In genomic region chr11:96775063-96775462, GRCm38 (mm10) we compare ENCODE assay signal across 1 mouse cellular context.
TF ChIP-seq lines count a peak whose summit lies in the region.

No protein-coding gene starts in this region.

TF ChIP-seq in ES-E14, 5 proteins besides CTCF, POLR2A, EP300 and RAD21 (continued from another document):
- TF ChIP-seq ZC3H11A (IDR thresholded peaks at IDR 0.05; ENCODE audit: borderline replicate concordance, low read depth, low read length) (no peak), ZNF384 (IDR thresholded peaks at IDR 0.05; ENCODE audit: low read depth, low read length) (no peak)
